24 mouse cellular contexts compared by ENCODE assay signal in genomic region chr7:135806673-135807072, GRCm38 (mm10).
DNase-seq lines count a peak whose midpoint lies in the region; ATAC-seq and TF ChIP-seq lines count a peak whose summit lies in the region.
"Had no signal": no experiment of that assay in that cellular context is flagged by ENCODE, and none has a peak within 500 bp of the region (broad histone marks: within the 10 kb centered on the region; RNA-seq: fewer than 3 reads in every experiment).

No protein-coding gene starts in this region.

- H3K4me2 ChIP-seq in liver, embryonic 12.5 days, result no peak overlapping the region
- H3K4me2 ChIP-seq: heart, embryonic 12.5 days; heart, embryonic 15.5 days; hindbrain, embryonic 14.5 days had no signal

- no peaks in the 10 kb centered on the region for H3K4me1 ChIP-seq in liver, adult 2 months (ENCODE audit: control insufficient read depth, insufficient read depth, low read length)
- H3K4me1 ChIP-seq in liver, embryonic 12.5 days, result peaks cover 52% of the 10 kb centered on the region
- H3K4me1 ChIP-seq in bone marrow, adult 2 months (ENCODE audit: control insufficient read depth, insufficient read depth, low read length), result peaks cover 5% of the 10 kb centered on the region
- peaks cover 10% of the 10 kb centered on the region for H3K4me1 ChIP-seq in midbrain, embryonic 10.5 days
- H3K4me1 ChIP-seq: heart, embryonic 12.5 days had no signal

- H3K4me3 ChIP-seq in liver, adult 2 months (ENCODE audit: insufficient read depth, low read depth, low read length), result no peak overlapping the region
- no peak overlapping the region for H3K4me3 ChIP-seq in liver, embryonic 12.5 days
- H3K4me3 ChIP-seq in bone marrow, adult 2 months (replicated peaks; ENCODE audit: control insufficient read depth, low read depth, low read length), result peak overlapping the region; percentile 56
- H3K4me3 ChIP-seq in midbrain, embryonic 10.5 days, result no peak overlapping the region
- H3K4me3 ChIP-seq: gastrocnemius, adult 2 months; heart, embryonic 12.5 days; heart, embryonic 15.5 days; hindbrain, embryonic 10.5 days had no signal

- no peak for ATAC-seq in liver, embryonic 12.5 days
- peak; percentile 66 for ATAC-seq in megakaryocyte, adult 5-6 weeks (ENCODE audit: poor library complexity, severe bottlenecking)
- ATAC-seq: activated CD4-positive, CD25-positive, alpha-beta regulatory T cell, adult 4 months; forebrain, embryonic 14.5 days; forebrain, postnatal 0 days; hindbrain, postnatal 0 days had no signal

- no peak for TF ChIP-seq POLR2A in liver, adult 2 months (IDR thresholded peaks at IDR 0.05; ENCODE audit: extremely low read depth, insufficient read depth, low read length)
- TF ChIP-seq POLR2A in bone marrow, adult 2 months (IDR thresholded peaks at IDR 0.05; ENCODE audit: borderline replicate concordance, control insufficient read depth, low read depth, low read length), result no peak

- no peaks in the 10 kb centered on the region for H3K9me3 ChIP-seq in liver, embryonic 12.5 days (replicated peaks)
- no peaks in the 10 kb centered on the region for H3K9me3 ChIP-seq in midbrain, embryonic 10.5 days (replicated peaks)
- H3K9me3 ChIP-seq: heart, embryonic 12.5 days; heart, embryonic 15.5 days; hindbrain, embryonic 10.5 days had no signal

- no peaks in the 10 kb centered on the region for H3K36me3 ChIP-seq in liver, adult 2 months (ENCODE audit: control insufficient read depth, insufficient read depth, low read length)
- no peaks in the 10 kb centered on the region for H3K36me3 ChIP-seq in liver, embryonic 12.5 days
- H3K36me3 ChIP-seq in midbrain, embryonic 10.5 days, result no peaks in the 10 kb centered on the region
- H3K36me3 ChIP-seq: heart, embryonic 12.5 days; heart, embryonic 15.5 days; hindbrain, embryonic 10.5 days had no signal

- no peak for TF ChIP-seq CTCF in liver, adult 2 months (IDR thresholded peaks at IDR 0.05; ENCODE audit: low read depth, low read length)
- no peak for TF ChIP-seq CTCF in bone marrow, adult 2 months (IDR thresholded peaks at IDR 0.05; ENCODE audit: control insufficient read depth, insufficient read depth, low read length)

- no peak overlapping the region for H3K27ac ChIP-seq in liver, adult 2 months (replicated peaks; ENCODE audit: insufficient read depth, low read depth, low read length)
- H3K27ac ChIP-seq in liver, embryonic 12.5 days, result no peak overlapping the region
- H3K27ac ChIP-seq in bone marrow, adult 2 months (ENCODE audit: control insufficient read depth, insufficient read depth, low read depth, low read length, poor library complexity), result peak overlapping the region; percentile 67; the same call in 1 of the 2 replicates
- H3K27ac ChIP-seq in midbrain, embryonic 10.5 days (replicated peaks), result no peak overlapping the region
- H3K27ac ChIP-seq: gastrocnemius, adult 2 months; heart, embryonic 15.5 days; hindbrain, embryonic 10.5 days; hindbrain, embryonic 14.5 days; hindbrain, postnatal 0 days had no signal

- no peaks in the 10 kb centered on the region for H3K27me3 ChIP-seq in liver, adult 2 months (ENCODE audit: control insufficient read depth, insufficient read depth, low read length)
- peaks cover 11% of the 10 kb centered on the region for H3K27me3 ChIP-seq in liver, embryonic 12.5 days (replicated peaks)
- H3K27me3 ChIP-seq in midbrain, embryonic 10.5 days (ENCODE audit: low read depth, poor library complexity, severe bottlenecking), result no peaks in the 10 kb centered on the region
- H3K27me3 ChIP-seq: heart, embryonic 12.5 days; heart, embryonic 15.5 days had no signal

- no peaks in the 10 kb centered on the region for H3K79me2 ChIP-seq in liver, adult 2 months (ENCODE audit: control insufficient read depth, insufficient read depth, low read length)

- WGBS in liver, adult 2 months, result 50% methylated on average over 7 of the region's 7 CpGs
- 85% methylated on average over 7 of the region's 7 CpGs for WGBS in liver, embryonic 12.5 days (ENCODE audit: insufficient replicate concordance)
- 52% methylated on average over 7 of the region's 7 CpGs for WGBS in bone marrow, adult 2 months
- 89% methylated on average over 7 of the region's 7 CpGs for WGBS in midbrain, embryonic 10.5 days

- H3K9ac ChIP-seq in liver, adult 2 months (ENCODE audit: low read depth, low read length), result no peak overlapping the region
- no peak overlapping the region for H3K9ac ChIP-seq in liver, embryonic 12.5 days
- H3K9ac ChIP-seq: forebrain, postnatal 0 days; heart, embryonic 12.5 days; heart, embryonic 15.5 days; hindbrain, embryonic 14.5 days had no signal

- DNase-seq in liver, adult 2 months (ENCODE audit: extremely low read depth, low read depth, low spot score), result peak; percentile 35
- DNase-seq in layer of hippocampus, adult 18-20 months (ENCODE audit: low spot score in 2 of 2), result no peak
- no peak for DNase-seq in midbrain, embryonic 10.5 days (ENCODE audit: low spot score)
- DNase-seq: adrenal gland, adult 8-10 months; adrenal gland, postnatal 25 days; cerebellum, adult 18-20 months; cerebellum, adult 9-10 months; cerebellum, postnatal 14 days; forebrain, postnatal 0 days; gastrocnemius, adult 2 months; gastrocnemius, postnatal 14 days; heart, adult 18-20 months; heart, postnatal 10 days; heart, postnatal 36 days had no signal
